Mouse (Mus musculus): ENCODE measurements at regions not wholly inside any gene's neighbourhood (a gene's known extent, or its start where the extent isn't known, plus 50 kb on each side); places are given as distances from the start of the nearest gene placed in this dataset.

DNA sequence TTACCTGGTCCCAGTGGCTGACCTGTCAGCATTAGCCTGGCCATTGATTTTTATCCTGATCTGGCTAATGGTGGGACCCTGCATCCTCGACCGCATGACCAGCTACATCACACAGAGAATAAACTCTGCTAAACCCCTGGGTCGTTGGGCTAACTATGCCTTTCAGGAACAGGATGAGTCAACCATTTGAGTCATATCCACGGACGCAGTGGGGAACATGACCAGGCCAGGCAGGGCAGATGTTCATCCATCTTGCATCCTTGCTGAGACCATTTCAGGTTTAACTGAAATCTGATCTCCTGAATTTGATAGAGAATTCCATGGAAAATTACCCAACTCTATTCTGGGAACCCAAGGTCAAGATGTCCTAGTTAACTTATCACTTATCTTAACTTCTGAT lies 103.3 kb downstream of the Avpr1a start:
- TF ChIP-seq CTCF (IDR thresholded peaks at IDR 0.05; ENCODE audit: control insufficient read depth, insufficient read depth, low read length) (no peak), POLR2A (IDR thresholded peaks at IDR 0.05; ENCODE audit: borderline replicate concordance, control insufficient read depth, low read depth, low read length) (no peak)

All from bone marrow, adult 2 months (tissue).